Mouse (Mus musculus): ENCODE data around the gene Kctd18. TPM values are rescaled to one million over a fixed set of nuclear protein-coding genes. Genes with fewer than 3 reads are reported as not detected.

The Kctd18 gene
- total RNA-seq, 2 experiments from 2014 or later, result 5.7 to 7.0 TPM

- Histone ChIP-seq H3K4me3 (no peak overlapping the region), H3K27ac (no peak overlapping the region)
- no peak for TF ChIP-seq CTCF (IDR thresholded peaks at IDR 0.05)
- no peak for DNase-seq
- intact Hi-C loops (cut with DNase I), result no loop called here
Measured at GRCm38 (mm10) chr1:57934287-57934686, 84.5 kb downstream of the Kctd18 start.

- Histone ChIP-seq H3K27ac (no peak overlapping the region), H3K4me3 (no peak overlapping the region)
- no peak for DNase-seq
- intact Hi-C loops (cut with DNase I), result no loop called here
- TF ChIP-seq CTCF (IDR thresholded peaks at IDR 0.05), result no peak
Measured at GRCm38 (mm10) chr1:57918567-57918966, 100.2 kb downstream of the Kctd18 start.

DNA sequence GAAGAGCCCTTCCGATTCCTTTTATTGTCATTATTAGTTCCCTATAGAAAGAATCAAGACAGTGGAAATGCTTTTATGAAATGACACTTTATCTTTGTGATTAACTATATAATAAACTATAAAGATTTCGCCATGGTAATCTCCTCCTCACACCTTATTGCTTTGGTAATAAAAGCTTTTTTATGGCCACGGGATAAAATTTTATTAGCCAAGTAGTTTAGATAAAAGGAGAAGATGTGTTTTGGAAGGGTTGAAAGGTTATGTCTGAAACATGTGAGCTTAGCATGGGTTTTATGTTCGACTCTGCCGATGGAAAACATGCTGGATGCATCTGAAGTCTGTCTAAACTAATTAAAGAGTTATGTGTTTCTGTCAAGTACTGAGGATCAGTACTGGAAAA lies 101.4 kb downstream of the Kctd18 start:
- intact Hi-C loops (cut with DNase I), result no loop called here
- no peak for TF ChIP-seq CTCF (IDR thresholded peaks at IDR 0.05)
- DNase-seq, result no peak
- Histone ChIP-seq H3K4me3 (no peak overlapping the region), H3K27ac (no peak overlapping the region)

- intact Hi-C loops (cut with DNase I), result no loop called here
- Histone ChIP-seq H3K27ac (no peak overlapping the region), H3K4me3 (no peak overlapping the region)
- no peak for TF ChIP-seq CTCF (IDR thresholded peaks at IDR 0.05)
- no peak for DNase-seq
Measured at GRCm38 (mm10) chr1:57911561-57911960, 107.2 kb downstream of the Kctd18 start.

DNA sequence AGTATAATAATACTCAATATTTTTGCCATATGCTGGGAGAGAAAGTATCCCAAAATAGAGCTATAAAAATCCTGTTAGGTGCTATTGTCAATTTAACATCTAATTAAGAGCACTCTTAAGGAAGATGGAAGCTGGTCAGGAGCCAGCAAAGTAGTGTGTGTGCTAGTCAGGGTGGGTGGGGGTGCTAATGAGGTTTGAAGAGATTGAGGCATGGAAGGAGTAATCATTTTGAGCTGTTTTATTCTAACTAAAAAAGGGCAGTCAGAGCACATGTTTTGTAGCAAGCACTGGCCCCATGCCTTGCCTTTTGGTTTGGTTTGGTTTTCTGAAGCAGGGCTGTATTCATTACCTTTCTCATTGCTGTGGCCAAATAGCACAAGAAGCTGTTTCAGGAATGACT lies 112.4 kb downstream of the Kctd18 start:
- DNase-seq, result no peak
- intact Hi-C loops (cut with DNase I), result no loop called here
- Histone ChIP-seq H3K4me3 (no peak overlapping the region), H3K27ac (no peak overlapping the region)
- TF ChIP-seq CTCF (IDR thresholded peaks at IDR 0.05), result no peak

GRCm38 (mm10) chr1:57905912-57906311 lies 112.8 kb downstream of the Kctd18 start:
- intact Hi-C loops (cut with DNase I), result no loop called here
- DNase-seq, result no peak
- H3K4me3 ChIP-seq, result no peak overlapping the region
- H3K27ac ChIP-seq, result no peak overlapping the region
- TF ChIP-seq CTCF (IDR thresholded peaks at IDR 0.05), result no peak

Other genes starting within 250 kb of the Kctd18 start
- gene Spats2l, start 244.8 kb downstream of the Kctd18 start, total RNA-seq (2021), result 1 to 10 TPM; 2.0 to 4.8 TPM
- under 1 TPM; 0.13 to 0.56 TPM for gene Sgo2a, start 23.0 kb downstream of the Kctd18 start, total RNA-seq (2021)
- 10 to 100 TPM in 1 of 2 experiments, 1 to 10 TPM in 1; 8.2 to 10.8 TPM for gene Aox1, start 11.0 kb upstream of the Kctd18 start, total RNA-seq (2021)
- 1 to 10 TPM in 1 of 2 experiments, under 1 TPM in 1; 0.45 to 1.1 TPM for gene Aox3, start 94.2 kb upstream of the Kctd18 start, total RNA-seq (2021)
- gene Aox4, start 191.4 kb upstream of the Kctd18 start, total RNA-seq (2021), result not detected

Measured in gastrocnemius, adult 2 months (tissue).